Mouse (Mus musculus): ENCODE results near the gene Pitpnc1.
"Not testable (repeated sequence)": the region's sequence is repeated elsewhere in the genome, so short reads cannot be mapped to it uniquely, and the experiment has no call there.

The Pitpnc1 gene

DNA sequence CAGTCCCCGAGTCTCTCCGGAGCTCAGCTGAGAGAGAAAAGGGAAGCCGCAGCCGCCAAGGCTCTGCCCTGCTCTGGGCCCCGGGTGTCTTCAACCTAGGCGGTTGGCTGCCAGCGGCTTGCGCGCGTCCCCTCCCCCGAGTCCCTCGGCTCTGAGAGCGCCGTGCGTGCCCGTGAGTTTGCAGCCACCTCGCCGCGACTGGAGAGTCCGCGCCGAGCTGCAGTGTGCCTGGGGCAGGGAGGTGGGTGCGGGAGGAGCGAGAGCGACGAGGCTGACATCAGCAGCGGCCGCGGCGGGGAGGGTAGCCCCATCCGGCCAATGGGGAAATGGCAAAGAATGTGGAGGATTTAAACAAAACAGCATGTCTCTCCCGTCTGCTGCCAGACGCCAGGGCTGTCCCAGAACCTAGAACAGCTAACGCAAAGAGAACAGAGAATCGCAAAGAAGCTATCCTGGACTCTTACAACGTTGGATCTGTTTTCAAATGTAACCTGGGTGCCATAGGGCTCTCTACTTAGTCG, at the start of gene Pitpnc1:
TSS of gene Pitpnc1 (minus strand) at position 179 of the 521 bp plus-strand sequence.
- DNase-seq (ENCODE audit: low spot score), result peak; percentile 59

- no peak for DNase-seq (ENCODE audit: low spot score)
These were observed 48.3 kb upstream of the Pitpnc1 start for GRCm38 (mm10) chr11:107518645-107519429.

DNA sequence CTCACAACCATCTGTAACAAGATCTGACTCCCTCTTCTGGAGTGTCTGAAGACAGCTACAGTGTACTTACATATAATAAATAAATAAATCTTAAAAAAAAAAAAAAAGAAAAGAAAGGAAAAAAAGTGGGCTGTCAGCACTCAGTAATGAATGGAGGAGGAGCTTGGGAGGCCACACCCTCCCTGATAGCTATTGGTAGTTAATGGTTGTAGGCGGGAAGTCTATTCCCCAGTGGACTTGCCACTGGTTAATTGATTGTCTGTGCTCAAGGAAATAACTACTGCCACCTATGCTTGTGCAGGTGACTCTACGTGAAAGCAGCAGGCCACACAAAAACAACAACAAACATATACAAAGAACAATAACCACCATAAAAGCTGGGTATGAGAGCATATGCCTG, 45.9 kb upstream of the Pitpnc1 start:
- DNase-seq (ENCODE audit: low spot score), result no peak

- DNase-seq (ENCODE audit: low spot score), result no peak
These were observed 42.5 kb upstream of the Pitpnc1 start for GRCm38 (mm10) chr11:107513047-107513446.

DNA sequence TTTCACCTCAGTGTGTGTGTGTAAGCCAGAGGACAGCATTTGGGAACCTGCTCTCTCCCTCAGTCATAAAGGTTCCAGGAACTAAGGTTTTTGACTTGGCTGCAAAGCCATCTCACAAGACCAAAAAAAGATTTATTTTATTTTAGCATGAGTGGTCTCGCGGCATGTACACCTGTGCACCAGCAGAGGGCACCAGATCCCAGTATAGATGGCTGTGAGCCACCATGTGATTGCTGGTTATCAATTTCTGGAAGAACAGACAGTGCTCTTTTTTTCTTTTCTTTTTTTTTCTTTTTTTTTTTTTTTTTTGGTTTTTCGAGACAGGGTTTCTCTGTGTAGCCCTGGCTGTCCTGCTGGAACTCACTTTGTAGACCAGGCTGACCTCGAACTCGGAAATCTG, 41.5 kb upstream of the Pitpnc1 start:
- DNase-seq (ENCODE audit: low spot score), result not testable (repeated sequence)

DNA sequence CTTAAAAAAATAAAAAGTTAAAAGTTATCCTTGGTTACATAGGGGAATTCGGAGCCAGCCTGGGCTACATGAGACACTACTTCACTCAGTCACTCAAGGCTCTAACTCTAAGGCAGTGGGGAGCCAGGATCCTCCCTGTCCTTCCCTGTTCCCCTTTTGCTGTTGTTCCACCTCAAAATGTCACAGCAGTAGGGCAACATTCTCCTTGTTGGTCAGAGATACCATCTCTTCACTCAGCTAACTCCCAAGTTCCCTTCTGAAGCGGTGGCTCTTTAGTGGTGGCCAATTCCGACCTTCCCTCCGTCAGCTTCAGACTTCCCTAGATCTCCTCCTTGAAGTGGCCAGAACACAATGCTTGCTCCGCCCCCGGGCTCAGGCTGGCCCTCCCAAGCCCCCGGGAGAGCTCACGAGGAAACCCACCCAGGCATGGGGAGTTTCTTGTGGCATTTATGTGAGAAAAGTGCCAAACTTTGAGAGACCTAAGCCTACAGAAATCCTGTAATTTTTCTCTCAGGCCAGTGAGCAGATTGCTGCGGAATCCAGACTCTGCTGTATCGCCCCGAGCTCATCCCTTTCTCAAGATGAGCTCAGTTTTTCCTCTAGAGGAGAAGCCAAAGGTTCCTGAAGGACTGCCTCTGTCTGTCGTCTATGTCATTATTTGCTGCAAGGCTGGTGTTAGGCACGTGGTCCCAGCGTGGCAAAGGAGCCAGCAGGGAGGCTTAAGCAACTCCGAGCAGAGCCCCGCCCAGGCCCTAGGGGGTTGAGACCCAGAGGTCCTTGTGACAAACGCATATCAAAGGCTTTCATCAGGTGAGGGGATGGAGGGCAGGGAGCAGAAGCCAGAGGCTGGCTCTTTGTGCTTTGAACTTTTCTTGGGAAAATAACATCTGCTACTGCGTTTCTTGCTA, 40.1 kb upstream of the Pitpnc1 start:
- no peak for DNase-seq (ENCODE audit: low spot score)

DNA sequence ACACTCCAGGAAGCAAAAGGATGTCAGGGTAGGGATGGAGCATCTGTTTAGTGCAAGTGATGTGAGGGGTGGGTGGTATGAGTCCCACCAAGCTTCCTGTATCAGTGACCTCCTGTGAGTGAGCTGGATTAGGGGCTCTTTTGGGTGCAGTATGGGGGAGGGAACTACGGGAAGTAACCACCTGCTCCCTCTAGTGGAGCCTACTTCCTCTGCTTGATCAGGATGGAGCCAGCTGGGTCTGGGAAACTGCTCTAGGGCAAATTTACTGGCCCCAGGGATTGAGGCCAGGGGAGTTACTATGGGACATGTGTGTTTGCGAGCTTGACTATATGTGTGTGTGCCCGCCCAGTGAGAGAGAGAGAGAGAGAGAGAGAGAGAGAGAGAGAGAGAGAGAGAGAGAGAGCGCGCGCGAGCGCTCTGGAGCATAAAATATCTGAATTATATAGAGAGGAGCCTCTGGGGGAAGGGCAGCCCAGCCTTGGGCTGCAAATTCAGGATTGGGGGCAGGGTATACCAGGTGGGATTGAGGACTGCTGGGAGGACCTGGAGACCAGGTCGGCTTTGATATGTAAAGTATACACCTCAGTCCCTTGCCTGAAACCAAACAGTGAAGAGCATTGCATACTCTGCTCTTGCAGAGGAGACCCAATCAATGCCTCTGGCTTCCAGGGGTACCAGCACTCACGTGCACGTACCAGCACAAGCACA, 39.3 kb upstream of the Pitpnc1 start:
- DNase-seq (ENCODE audit: low spot score), result no peak

DNA sequence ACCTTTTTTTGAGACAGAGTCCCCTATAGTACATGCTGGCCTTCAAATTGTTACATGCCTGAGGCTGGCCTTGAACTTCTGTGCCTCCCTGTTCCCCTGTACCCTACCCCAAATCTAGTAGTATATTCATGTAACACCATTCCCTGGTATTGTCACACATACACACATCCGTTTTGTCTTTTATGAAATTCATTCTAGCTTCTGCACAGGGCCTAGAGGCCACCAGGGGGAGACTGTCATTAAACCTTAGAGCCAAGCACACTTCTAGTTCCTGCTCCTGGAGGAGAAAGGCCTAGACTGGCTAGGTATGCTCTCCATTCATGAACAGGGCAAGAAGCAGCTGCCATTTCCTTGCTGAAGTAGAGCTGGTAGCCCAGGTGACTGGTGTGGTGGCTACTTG, 35.8 kb upstream of the Pitpnc1 start:
- DNase-seq (ENCODE audit: low spot score), result no peak

DNA sequence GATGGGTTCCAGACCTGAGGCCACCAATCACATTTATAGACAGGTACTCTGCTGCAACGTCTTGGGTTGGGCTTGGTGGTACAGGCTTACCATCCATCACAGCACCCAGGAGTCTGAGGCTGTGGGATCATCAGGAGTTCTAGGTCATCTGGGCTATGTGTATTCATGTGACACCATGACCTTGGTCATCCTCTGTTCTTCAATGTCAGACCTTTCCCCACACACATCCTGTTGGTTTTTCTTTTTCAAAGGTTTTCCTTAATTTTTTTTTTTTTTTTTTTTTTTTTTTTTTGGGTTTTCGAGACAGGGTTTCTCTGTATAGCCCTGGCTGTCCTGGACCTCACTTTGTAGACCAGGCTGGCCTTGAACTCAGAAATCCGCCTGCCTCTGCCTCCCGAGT, 33.9 kb upstream of the Pitpnc1 start:
- not testable (repeated sequence) for DNase-seq (ENCODE audit: low spot score)

- no peak for DNase-seq (ENCODE audit: low spot score)
These were observed 32.3 kb upstream of the Pitpnc1 start for GRCm38 (mm10) chr11:107502801-107503200.

GRCm38 (mm10) chr11:107484341-107484740, 13.8 kb upstream of the Pitpnc1 start:
- DNase-seq (ENCODE audit: low spot score), result no peak

GRCm38 (mm10) chr11:107479862-107480203, 9.3 kb upstream of the Pitpnc1 start:
- DNase-seq (ENCODE audit: low spot score), result no peak

DNA sequence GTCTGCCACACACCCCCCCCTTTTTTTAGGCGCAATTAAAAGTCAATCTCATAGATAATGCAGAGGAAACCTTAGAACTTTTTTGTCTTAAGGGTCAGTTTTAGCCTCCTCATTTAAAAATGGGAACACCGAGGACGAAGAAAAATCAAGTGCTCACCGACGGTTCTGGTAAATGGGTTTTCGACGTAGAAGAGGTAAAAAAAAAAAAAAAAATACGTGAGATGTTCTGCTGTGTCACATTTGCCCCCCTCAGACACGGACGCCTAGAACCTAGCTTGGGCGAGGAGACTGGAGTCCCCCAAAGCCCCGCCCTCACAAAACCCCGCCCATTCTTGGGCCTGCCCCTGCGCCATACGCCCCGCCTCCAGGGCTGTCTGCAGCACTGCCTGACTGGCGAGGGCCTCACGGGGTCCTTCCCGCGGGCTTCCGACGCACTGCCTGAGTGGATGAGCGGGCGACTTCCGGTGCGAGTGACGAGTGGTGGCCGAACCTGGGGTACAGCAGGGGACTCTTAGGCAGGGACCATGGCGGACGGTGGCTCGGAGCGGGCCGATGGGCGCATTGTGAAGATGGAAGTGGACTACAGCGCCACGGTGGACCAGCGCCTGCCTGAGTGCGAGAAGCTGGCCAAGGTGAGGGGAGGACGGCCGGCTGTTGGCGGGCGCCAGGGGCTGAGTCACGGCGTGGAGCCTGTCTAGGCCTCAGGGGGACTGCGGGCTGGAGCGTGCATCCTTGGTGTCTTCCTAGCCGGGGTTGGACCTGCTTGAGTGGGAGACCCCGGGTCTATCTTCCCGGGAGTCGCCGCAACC, 8.8 kb upstream of the Pitpnc1 start, which contains the start of gene Psmd12:
TSS of gene Psmd12 (plus strand) at position 432 of the 809 bp plus-strand sequence.
- DNase-seq (ENCODE audit: low spot score), result peak; percentile 81

- DNase-seq (ENCODE audit: low spot score), result no peak
These were observed 2.8 kb upstream of the Pitpnc1 start for GRCm38 (mm10) chr11:107473137-107473820.

- DNase-seq (ENCODE audit: low spot score), result no peak
These were observed 1.8 kb upstream of the Pitpnc1 start for GRCm38 (mm10) chr11:107472304-107472703.

GRCm38 (mm10) chr11:107471071-107471720, 697 bp upstream of the Pitpnc1 start:
- DNase-seq (ENCODE audit: low spot score), result no peak

DNA sequence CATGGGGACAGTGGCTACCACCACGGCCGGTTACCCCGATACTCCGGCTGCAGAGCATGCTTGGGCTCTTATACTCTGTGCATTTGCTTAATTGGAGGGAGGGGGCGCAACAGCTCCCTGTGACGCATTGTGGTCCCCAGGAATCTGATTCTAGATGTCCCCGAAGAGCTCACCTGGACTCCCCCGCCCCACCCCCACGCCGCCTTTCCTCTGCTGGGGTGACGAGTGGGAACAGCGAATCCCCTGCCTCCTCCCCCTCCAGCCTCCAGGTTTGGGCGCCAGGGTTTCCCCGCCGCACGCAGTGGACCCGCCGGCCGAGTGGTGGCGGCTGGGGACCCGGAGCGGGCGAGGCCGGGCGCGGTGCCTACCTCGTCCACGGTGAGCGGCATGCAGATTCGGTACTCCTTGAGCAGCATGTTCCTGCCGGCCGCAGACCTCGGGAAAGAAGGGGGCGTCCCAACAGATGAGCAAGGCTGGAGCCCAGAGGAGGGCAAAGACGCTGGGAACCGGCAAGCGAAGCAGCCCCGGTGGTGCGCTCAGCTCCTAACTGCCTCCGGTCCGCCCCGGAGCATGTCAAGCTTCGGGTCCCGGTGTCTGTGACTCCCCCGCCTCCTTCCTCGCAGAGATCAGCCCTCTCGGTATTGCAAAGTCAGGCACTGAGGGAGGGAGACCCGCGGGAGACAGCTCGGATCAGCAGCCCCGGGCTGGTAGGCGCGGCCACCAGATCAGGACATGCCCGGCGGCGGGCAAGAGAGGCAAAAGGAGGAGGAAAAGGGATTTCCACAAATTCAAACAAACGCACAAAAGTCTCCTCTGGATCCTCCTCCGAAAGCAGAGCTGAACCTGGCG, 752 bp downstream of the Pitpnc1 start:
- DNase-seq (ENCODE audit: low spot score), result peak; percentile 36

DNA sequence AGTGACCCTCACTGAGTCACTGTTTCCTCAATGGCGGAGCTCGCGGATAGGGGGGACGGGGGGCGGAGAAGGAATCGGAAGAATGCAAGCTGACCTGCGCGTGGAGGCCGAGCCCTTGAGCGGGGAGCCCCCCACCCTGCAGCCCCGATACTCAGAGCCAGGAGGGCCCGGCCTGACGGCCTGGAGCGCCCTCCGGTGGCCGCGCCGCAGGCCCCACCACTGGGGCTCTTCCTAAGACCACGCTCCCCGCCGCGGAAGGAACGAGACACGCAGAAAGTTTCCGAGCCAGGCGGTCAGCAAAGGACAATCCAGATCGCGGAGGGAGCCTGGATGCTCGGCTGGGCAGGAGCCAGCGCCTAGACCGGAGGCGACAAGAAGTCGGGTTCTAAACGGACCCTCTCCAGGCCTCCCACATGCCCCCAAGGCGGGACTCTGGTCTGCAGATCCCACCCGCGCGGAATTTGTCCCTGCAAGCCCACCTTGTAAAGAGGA, 1.4 kb downstream of the Pitpnc1 start:
- DNase-seq (ENCODE audit: low spot score), result peak; percentile 53

Data from left cerebral cortex, adult 11 months (tissue).